Mouse (Mus musculus): ENCODE results near the gene Gm3952.
A peak's percentile ranks its signal among the peaks of the same experiment; 100 is the strongest.

Gene Gm3952

GRCm38 (mm10) chr8:128798594-128798993 lies at the start of gene Gm3952:
Gm3952 (minus strand) TSS chr8:128798694.
- DNase-seq (ENCODE audit: low spot score in 2 of 2), result no peak

GRCm38 (mm10) chr8:128843749-128844148 lies 45.3 kb upstream of the Gm3952 start:
- DNase-seq (ENCODE audit: low spot score in 2 of 2), result no peak

GRCm38 (mm10) chr8:128812521-128812920 lies 14.0 kb upstream of the Gm3952 start:
- no peak for DNase-seq (ENCODE audit: low spot score in 2 of 2)

- no peak for DNase-seq (ENCODE audit: low spot score in 2 of 2)
Observed at GRCm38 (mm10) chr8:128735692-128736091, 62.8 kb downstream of the Gm3952 start.

- no peak for DNase-seq (ENCODE audit: low spot score in 2 of 2)
Observed at GRCm38 (mm10) chr8:128734118-128734517, 64.4 kb downstream of the Gm3952 start.

- no peak for DNase-seq (ENCODE audit: low spot score in 2 of 2)
Observed at GRCm38 (mm10) chr8:128732254-128732653, 66.2 kb downstream of the Gm3952 start.

- no peak for DNase-seq (ENCODE audit: low spot score in 2 of 2)
Observed at GRCm38 (mm10) chr8:128727213-128727612, 71.3 kb downstream of the Gm3952 start.

- peak in 1 of 2 experiments; percentile 32 for DNase-seq (ENCODE audit: low spot score in 2 of 2)
Observed at GRCm38 (mm10) chr8:128724819-128725218, 73.7 kb downstream of the Gm3952 start.

- peak; percentile 41 to 45 for DNase-seq (ENCODE audit: low spot score in 2 of 2)
Observed at GRCm38 (mm10) chr8:128716184-128716583, 82.3 kb downstream of the Gm3952 start.

GRCm38 (mm10) chr8:128709261-128709660 lies 89.2 kb downstream of the Gm3952 start:
- DNase-seq (ENCODE audit: low spot score in 2 of 2), result peak; percentile 65 to 69

GRCm38 (mm10) chr8:128704836-128705235 lies 93.7 kb downstream of the Gm3952 start:
- no peak for DNase-seq (ENCODE audit: low spot score in 2 of 2)

- DNase-seq (ENCODE audit: low spot score in 2 of 2), result no peak
Observed at GRCm38 (mm10) chr8:128704376-128704775, 94.1 kb downstream of the Gm3952 start.

GRCm38 (mm10) chr8:128697945-128698344 lies 100.5 kb downstream of the Gm3952 start:
- no peak for DNase-seq (ENCODE audit: low spot score in 2 of 2)

GRCm38 (mm10) chr8:128696701-128697397 lies 101.6 kb downstream of the Gm3952 start:
- DNase-seq (ENCODE audit: low spot score in 2 of 2), result no peak

Data from right cerebral cortex, adult 2 months (tissue).